In genomic region chr8:70504851-70505250, GRCm38 (mm10) we compare ENCODE assay signal across 8 mouse cellular contexts. TPM values are rescaled to one million over a fixed set of nuclear protein-coding genes. Genes with fewer than 3 reads are reported as not detected.
DNase-seq lines count a peak whose midpoint lies in the region; ATAC-seq lines count a peak whose summit lies in the region.
"Had no signal": no experiment of that assay in that cellular context is flagged by ENCODE, and none has a peak within 500 bp of the region (broad histone marks: within the 10 kb centered on the region; RNA-seq: fewer than 3 reads in every experiment).

No protein-coding gene starts in this region.

- H3K27ac ChIP-seq in forebrain, embryonic 14.5 days (ENCODE audit: low read depth, low read length), result no peak overlapping the region
- H3K27ac ChIP-seq in hindbrain, embryonic 14.5 days, result no peak overlapping the region
- H3K27ac ChIP-seq in midbrain, embryonic 11.5 days (ENCODE audit: low read depth, low read length), result no peak overlapping the region
- H3K27ac ChIP-seq: midbrain, embryonic 12.5 days had no signal

- no peak for ATAC-seq in forebrain, embryonic 14.5 days
- no peak for ATAC-seq in hindbrain, embryonic 14.5 days (ENCODE audit: low FRiP score)
- no peak for ATAC-seq in midbrain, embryonic 11.5 days (ENCODE audit: low FRiP score)

- intact Hi-C loops in left cerebral cortex, postnatal 25 days (cut with DNase I), result loop anchor here (5.0 kb wide), 1 partner anchor 153 kb away; the partner anchor contains the start of gene Upf1

- H3K27me3 ChIP-seq in forebrain, embryonic 14.5 days (replicated peaks; ENCODE audit: control insufficient read depth, insufficient read depth, low read length), result peaks cover 39% of the 10 kb centered on the region
- peaks cover 45% of the 10 kb centered on the region for H3K27me3 ChIP-seq in hindbrain, embryonic 14.5 days (ENCODE audit: control insufficient read depth, insufficient read depth, low read length)
- peaks cover 43% of the 10 kb centered on the region for H3K27me3 ChIP-seq in midbrain, embryonic 11.5 days (ENCODE audit: control insufficient read depth, insufficient read depth, low read length)

- no peak overlapping the region for H3K4me3 ChIP-seq in forebrain, embryonic 14.5 days (ENCODE audit: low read depth, low read length)
- H3K4me3 ChIP-seq in hindbrain, embryonic 14.5 days (replicated peaks; ENCODE audit: low read length), result no peak overlapping the region
- H3K4me3 ChIP-seq in midbrain, embryonic 11.5 days (ENCODE audit: low read depth, low read length), result no peak overlapping the region

- H3K4me2 ChIP-seq in forebrain, embryonic 14.5 days (ENCODE audit: low read length), result no peak overlapping the region
- peak overlapping the region; percentile 83; the same call in 1 of the 2 replicates for H3K4me2 ChIP-seq in hindbrain, embryonic 14.5 days (replicated peaks)
- no peak overlapping the region for H3K4me2 ChIP-seq in midbrain, embryonic 11.5 days

- peaks cover 29% of the 10 kb centered on the region for H3K36me3 ChIP-seq in forebrain, embryonic 14.5 days (ENCODE audit: control insufficient read depth, insufficient read depth, low read length)
- H3K36me3 ChIP-seq in hindbrain, embryonic 14.5 days (replicated peaks; ENCODE audit: control insufficient read depth, insufficient read depth), result peaks cover 34% of the 10 kb centered on the region
- H3K36me3 ChIP-seq in midbrain, embryonic 11.5 days (ENCODE audit: control insufficient read depth, insufficient read depth, low read length), result peaks cover 10% of the 10 kb centered on the region; the same call in 1 of the 2 replicates

- peak; percentile 85 for DNase-seq in R1 (ENCODE audit: low read depth, low spot score)
- DNase-seq in cerebellum, adult 11-12 months, result peak; percentile 80
- peak; percentile 75 for DNase-seq in forebrain, embryonic 14.5 days (ENCODE audit: low spot score)
- peak; percentile 84 for DNase-seq in hindbrain, embryonic 14.5 days (ENCODE audit: low spot score)
- DNase-seq in left cerebral cortex, postnatal 25 days (ENCODE audit: low spot score in 2 of 2), result peak; percentile 77 to 87
- peak; percentile 98 for DNase-seq in midbrain, embryonic 11.5 days (ENCODE audit: low spot score, missing footprints)
- DNase-seq in skeletal muscle tissue, adult 2 months (ENCODE audit: low read depth, low spot score), result peak; percentile 70

- H3K9ac ChIP-seq in forebrain, embryonic 14.5 days (ENCODE audit: low read length), result no peak overlapping the region
- H3K9ac ChIP-seq in hindbrain, embryonic 14.5 days, result no peak overlapping the region
- no peak overlapping the region for H3K9ac ChIP-seq in midbrain, embryonic 11.5 days (ENCODE audit: low read length)

- peaks cover 16% of the 10 kb centered on the region for H3K4me1 ChIP-seq in forebrain, embryonic 14.5 days (ENCODE audit: control insufficient read depth, insufficient read depth, low read length)
- H3K4me1 ChIP-seq in hindbrain, embryonic 14.5 days (replicated peaks; ENCODE audit: control insufficient read depth, insufficient read depth, low read length), result peaks cover 44% of the 10 kb centered on the region
- peaks cover 31% of the 10 kb centered on the region for H3K4me1 ChIP-seq in midbrain, embryonic 11.5 days (ENCODE audit: control insufficient read depth, insufficient read depth, low read length)

- no peaks in the 10 kb centered on the region for H3K9me3 ChIP-seq in forebrain, embryonic 14.5 days (replicated peaks; ENCODE audit: control insufficient read depth, low read length)
- no peaks in the 10 kb centered on the region for H3K9me3 ChIP-seq in hindbrain, embryonic 14.5 days (ENCODE audit: control insufficient read depth, low read length)
- H3K9me3 ChIP-seq in midbrain, embryonic 11.5 days (ENCODE audit: control insufficient read depth, low read length), result no peaks in the 10 kb centered on the region
- H3K9me3 ChIP-seq: midbrain, embryonic 12.5 days had no signal

- 61% methylated on average over 3 of the region's 3 CpGs for WGBS in forebrain, embryonic 14.5 days
- WGBS in hindbrain, embryonic 14.5 days, result 77% methylated on average over 3 of the region's 3 CpGs
- 79% methylated on average over 3 of the region's 3 CpGs for WGBS in midbrain, embryonic 11.5 days

RNA-seq across cellular contexts. Expression of gene Rex1bd, which starts 1.7 kb away (rescaled TPM):
- polyA plus RNA-seq in forebrain, embryonic 14.5 days (2014; fragmentation: Nextera tagmentation; extraction: Ambion mirVana), result 174 and 199 TPM in 2 replicates
- 161 and 166 TPM in 2 replicates for polyA plus RNA-seq in hindbrain, embryonic 14.5 days (2014; fragmentation: Nextera tagmentation; extraction: Ambion mirVana)
- total RNA-seq in left cerebral cortex, postnatal 25 days (2021), result 100 to 1,000 TPM; 104 TPM
- polyA plus RNA-seq in midbrain, embryonic 11.5 days (2014; fragmentation: Nextera tagmentation; extraction: Ambion mirVana), result 126 and 129 TPM in 2 replicates

RNA-seq across cellular contexts. Expression of gene Uba52, which starts 5.8 kb away (rescaled TPM):
- polyA plus RNA-seq in forebrain, embryonic 14.5 days (2014; fragmentation: Nextera tagmentation; extraction: Ambion mirVana), result 709 and 911 TPM in 2 replicates
- polyA plus RNA-seq in hindbrain, embryonic 14.5 days (2014; fragmentation: Nextera tagmentation; extraction: Ambion mirVana), result 622 and 778 TPM in 2 replicates
- 100 to 1,000 TPM; 886 to 927 TPM for total RNA-seq in left cerebral cortex, postnatal 25 days (2021)
- polyA plus RNA-seq in midbrain, embryonic 11.5 days (2014; fragmentation: Nextera tagmentation; extraction: Ambion mirVana), result 774 and 852 TPM in 2 replicates

RNA-seq across cellular contexts. Expression of gene Crlf1, which starts 11.9 kb away (rescaled TPM):
- polyA plus RNA-seq in forebrain, embryonic 14.5 days (2014; fragmentation: Nextera tagmentation; extraction: Ambion mirVana), result 1.7 and 3.2 TPM in 2 replicates
- polyA plus RNA-seq in hindbrain, embryonic 14.5 days (2014; fragmentation: Nextera tagmentation; extraction: Ambion mirVana), result 6.3 and 6.9 TPM in 2 replicates
- 1 to 10 TPM; 2.3 to 3.5 TPM for total RNA-seq in left cerebral cortex, postnatal 25 days (2021)
- 0.23 and 0.90 TPM in 2 replicates for polyA plus RNA-seq in midbrain, embryonic 11.5 days (2014; fragmentation: Nextera tagmentation; extraction: Ambion mirVana)

RNA-seq across cellular contexts. Expression of gene Tmem59l, which starts 17.7 kb away (rescaled TPM):
- 84.4 and 87.4 TPM in 2 replicates for polyA plus RNA-seq in forebrain, embryonic 14.5 days (2014; fragmentation: Nextera tagmentation; extraction: Ambion mirVana)
- 143 and 149 TPM in 2 replicates for polyA plus RNA-seq in hindbrain, embryonic 14.5 days (2014; fragmentation: Nextera tagmentation; extraction: Ambion mirVana)
- total RNA-seq in left cerebral cortex, postnatal 25 days (2021), result 100 to 1,000 TPM; 264 to 286 TPM
- polyA plus RNA-seq in midbrain, embryonic 11.5 days (2014; fragmentation: Nextera tagmentation; extraction: Ambion mirVana), result 12.3 TPM in 2 replicates

RNA-seq across cellular contexts. Expression of gene Fkbp8, which starts 22.7 kb away (rescaled TPM):
- 363 and 380 TPM in 2 replicates for polyA plus RNA-seq in forebrain, embryonic 14.5 days (2014; fragmentation: Nextera tagmentation; extraction: Ambion mirVana)
- 328 and 332 TPM in 2 replicates for polyA plus RNA-seq in hindbrain, embryonic 14.5 days (2014; fragmentation: Nextera tagmentation; extraction: Ambion mirVana)
- total RNA-seq in left cerebral cortex, postnatal 25 days (2021), result 100 to 1,000 TPM; 403 TPM
- polyA plus RNA-seq in midbrain, embryonic 11.5 days (2014; fragmentation: Nextera tagmentation; extraction: Ambion mirVana), result 203 and 215 TPM in 2 replicates
